Comparison of ENCODE assay signal across 10 mouse cellular contexts in genomic region chr10:81546332-81546731, GRCm38 (mm10). TPM values are rescaled to one million over a fixed set of nuclear protein-coding genes. Genes with fewer than 3 reads are reported as not detected.
A peak's percentile ranks its signal among the peaks of the same experiment; 100 is the strongest.
DNase-seq lines count a peak whose midpoint lies in the region; ATAC-seq and TF ChIP-seq lines count a peak whose summit lies in the region.
"Had no signal": no experiment of that assay in that cellular context is flagged by ENCODE, and none has a peak within 500 bp of the region (broad histone marks: within the 10 kb centered on the region; RNA-seq: fewer than 3 reads in every experiment).

No protein-coding gene starts in this region.

- no peak for TF ChIP-seq POLR2A in liver, adult 2 months (IDR thresholded peaks at IDR 0.05; ENCODE audit: extremely low read depth, insufficient read depth, low read length)

- no peak overlapping the region for H3K4me2 ChIP-seq in neural tube, embryonic 12.5 days (replicated peaks)
- no peak overlapping the region for H3K4me2 ChIP-seq in neural tube, embryonic 15.5 days

- no peaks in the 10 kb centered on the region for H3K27me3 ChIP-seq in heart, embryonic 10.5 days (ENCODE audit: insufficient read depth, poor library complexity, severe bottlenecking)
- no peaks in the 10 kb centered on the region for H3K27me3 ChIP-seq in neural tube, embryonic 12.5 days (replicated peaks)
- no peaks in the 10 kb centered on the region for H3K27me3 ChIP-seq in neural tube, embryonic 15.5 days (replicated peaks)
- H3K27me3 ChIP-seq in liver, adult 2 months (ENCODE audit: control insufficient read depth, insufficient read depth, low read length) = no peaks in the 10 kb centered on the region

- H3K79me2 ChIP-seq in liver, adult 2 months (ENCODE audit: control insufficient read depth, insufficient read depth, low read length) = peaks cover 33% of the 10 kb centered on the region

- no peaks in the 10 kb centered on the region for H3K9me3 ChIP-seq in heart, embryonic 10.5 days
- no peaks in the 10 kb centered on the region for H3K9me3 ChIP-seq in neural tube, embryonic 12.5 days
- H3K9me3 ChIP-seq in neural tube, embryonic 15.5 days (replicated peaks) = no peaks in the 10 kb centered on the region

- peaks cover 7% of the 10 kb centered on the region; the same call in 1 of the 2 replicates for H3K36me3 ChIP-seq in heart, embryonic 10.5 days
- H3K36me3 ChIP-seq in neural tube, embryonic 12.5 days = no peaks in the 10 kb centered on the region
- no peaks in the 10 kb centered on the region for H3K36me3 ChIP-seq in neural tube, embryonic 15.5 days
- no peaks in the 10 kb centered on the region for H3K36me3 ChIP-seq in liver, adult 2 months (ENCODE audit: control insufficient read depth, insufficient read depth, low read length)

- ATAC-seq in neural tube, embryonic 12.5 days (ENCODE audit: low FRiP score, low read depth) = no peak
- no peak for ATAC-seq in neural tube, embryonic 15.5 days (ENCODE audit: low FRiP score)

- H3K4me1 ChIP-seq in heart, embryonic 10.5 days = peaks cover 38% of the 10 kb centered on the region
- peaks cover 33% of the 10 kb centered on the region for H3K4me1 ChIP-seq in neural tube, embryonic 12.5 days
- peaks cover 33% of the 10 kb centered on the region for H3K4me1 ChIP-seq in neural tube, embryonic 15.5 days
- H3K4me1 ChIP-seq in liver, adult 2 months (ENCODE audit: control insufficient read depth, insufficient read depth, low read length) = peaks cover 30% of the 10 kb centered on the region

- 50% methylated on average over 5 of the region's 5 CpGs for WGBS in heart, embryonic 10.5 days
- WGBS in neural tube, embryonic 12.5 days = 82% methylated on average over 5 of the region's 5 CpGs
- WGBS in neural tube, embryonic 15.5 days = 82% methylated on average over 5 of the region's 5 CpGs
- 42% methylated on average over 5 of the region's 5 CpGs for WGBS in liver, adult 2 months

- intact Hi-C loops in heart, postnatal 25 days (cut with DNase I) = no loop called here
- intact Hi-C loops in left cerebral cortex, postnatal 36 days (cut with DNase I) = no loop called here

- H3K4me3 ChIP-seq in heart, embryonic 10.5 days = no peak overlapping the region
- H3K4me3 ChIP-seq in neural tube, embryonic 12.5 days = no peak overlapping the region
- no peak overlapping the region for H3K4me3 ChIP-seq in neural tube, embryonic 15.5 days (replicated peaks)
- no peak overlapping the region for H3K4me3 ChIP-seq in liver, adult 2 months (ENCODE audit: insufficient read depth, low read depth, low read length)

- DNase-seq in heart, embryonic 10.5 days (ENCODE audit: low spot score) = no peak
- DNase-seq in heart, postnatal 25 days (ENCODE audit: low spot score) = no peak
- DNase-seq in liver, adult 2 months (ENCODE audit: extremely low read depth, low read depth, low spot score) = peak; percentile 49
- peak; percentile 80 for DNase-seq in yolk sac, embryonic 10.5 days (ENCODE audit: low spot score)
- no peak for DNase-seq in left cerebral cortex, postnatal 36 days (ENCODE audit: low spot score in 2 of 2)
- no peak for DNase-seq in adrenal gland, postnatal 10 days
- DNase-seq: kidney, adult 11 months had no signal

- peak overlapping the region; percentile 25; the same call in 1 of the 2 replicates for H3K27ac ChIP-seq in heart, embryonic 10.5 days
- no peak overlapping the region for H3K27ac ChIP-seq in neural tube, embryonic 12.5 days
- H3K27ac ChIP-seq in neural tube, embryonic 15.5 days (replicated peaks) = no peak overlapping the region
- no peak overlapping the region for H3K27ac ChIP-seq in liver, adult 2 months (replicated peaks; ENCODE audit: insufficient read depth, low read depth, low read length)

- TF ChIP-seq CTCF in liver, adult 2 months (IDR thresholded peaks at IDR 0.05; ENCODE audit: low read depth, low read length) = no peak

- H3K9ac ChIP-seq in neural tube, embryonic 12.5 days = 0 out of 2 replicates have a peak overlapping the region, but pooled peaks have one; percentile 13
- H3K9ac ChIP-seq in neural tube, embryonic 15.5 days (replicated peaks) = no peak overlapping the region
- no peak overlapping the region for H3K9ac ChIP-seq in liver, adult 2 months (ENCODE audit: low read depth, low read length)

RNA-seq across cellular contexts. Expression of gene Gna11, which starts 1.3 kb away (rescaled TPM):
- 73.2 and 79.1 TPM in 2 replicates for polyA plus RNA-seq in heart, embryonic 10.5 days (2016; fragmentation: Nextera tagmentation; extraction: Ambion mirVana)
- 10 to 100 TPM; 49.6 to 54.6 TPM for total RNA-seq in heart, postnatal 25 days (2021)
- polyA plus RNA-seq in neural tube, embryonic 12.5 days (2016; fragmentation: Nextera tagmentation; extraction: Ambion mirVana) = 77.6 and 78.3 TPM in 2 replicates
- 91.1 and 102 TPM in 2 replicates for polyA plus RNA-seq in neural tube, embryonic 15.5 days (2015; fragmentation: Nextera tagmentation; extraction: Ambion mirVana)
- 20.7 and 27.3 TPM in 2 replicates for total RNA-seq in liver, adult 2 months (2014; rRNA removed)
- polyA plus RNA-seq in liver, adult 2 months (2012; rRNA removed) = 61.6 and 64.2 TPM in 2 replicates
- 100 to 1,000 TPM; 103 to 115 TPM for total RNA-seq in left cerebral cortex, postnatal 36 days (2021)
- 10 to 100 TPM; 63.8 to 72.7 TPM for total RNA-seq in adrenal gland, postnatal 10 days (2021)

RNA-seq across cellular contexts. Expression of gene Aes, which starts 13.0 kb away (rescaled TPM):
- 467 and 523 TPM in 2 replicates for polyA plus RNA-seq in heart, embryonic 10.5 days (2016; fragmentation: Nextera tagmentation; extraction: Ambion mirVana)
- 1,000 to 10,000 TPM; 1,086 to 1,128 TPM for total RNA-seq in heart, postnatal 25 days (2021)
- 547 and 569 TPM in 2 replicates for polyA plus RNA-seq in neural tube, embryonic 12.5 days (2016; fragmentation: Nextera tagmentation; extraction: Ambion mirVana)
- 771 and 825 TPM in 2 replicates for polyA plus RNA-seq in neural tube, embryonic 15.5 days (2015; fragmentation: Nextera tagmentation; extraction: Ambion mirVana)
- 200 and 263 TPM in 2 replicates for total RNA-seq in liver, adult 2 months (2014; rRNA removed)
- polyA plus RNA-seq in liver, adult 2 months (2012; rRNA removed) = 1,785 and 2,016 TPM in 2 replicates
- 100 to 1,000 TPM; 652 to 731 TPM for total RNA-seq in left cerebral cortex, postnatal 36 days (2021)
- 100 to 1,000 TPM; 541 to 611 TPM for total RNA-seq in adrenal gland, postnatal 10 days (2021)

RNA-seq across cellular contexts. Expression of gene Gna15, which starts 22.3 kb away (rescaled TPM):
- 2.8 and 4.8 TPM in 2 replicates for polyA plus RNA-seq in heart, embryonic 10.5 days (2016; fragmentation: Nextera tagmentation; extraction: Ambion mirVana)
- 1 to 10 TPM in 1 of 2 experiments, under 1 TPM in 1; 0.81 to 1.0 TPM for total RNA-seq in heart, postnatal 25 days (2021)
- polyA plus RNA-seq in neural tube, embryonic 12.5 days (2016; fragmentation: Nextera tagmentation; extraction: Ambion mirVana) = 0.81 and 1.2 TPM in 2 replicates
- polyA plus RNA-seq in neural tube, embryonic 15.5 days (2015; fragmentation: Nextera tagmentation; extraction: Ambion mirVana) = 1.7 and 2.6 TPM in 2 replicates
- 0.94 and 1.1 TPM in 2 replicates for total RNA-seq in liver, adult 2 months (2014; rRNA removed)
- 0.31 and 0.64 TPM in 2 replicates for polyA plus RNA-seq in liver, adult 2 months (2012; rRNA removed)
- total RNA-seq in left cerebral cortex, postnatal 36 days (2021) = 1 to 10 TPM; 2.3 to 3.1 TPM
- total RNA-seq in adrenal gland, postnatal 10 days (2021) = 1 to 10 TPM in 1 of 2 experiments, under 1 TPM in 1; 0.66 to 1.1 TPM
- polyA plus RNA-seq: myocyte had no signal

RNA-seq across cellular contexts. Expression of gene Tle2, which starts 28.0 kb away (rescaled TPM):
- 17.4 and 18.3 TPM in 2 replicates for polyA plus RNA-seq in heart, embryonic 10.5 days (2016; fragmentation: Nextera tagmentation; extraction: Ambion mirVana)
- total RNA-seq in heart, postnatal 25 days (2021) = 1 to 10 TPM; 8.4 to 9.7 TPM
- polyA plus RNA-seq in neural tube, embryonic 12.5 days (2016; fragmentation: Nextera tagmentation; extraction: Ambion mirVana) = 18.1 and 19.6 TPM in 2 replicates
- polyA plus RNA-seq in neural tube, embryonic 15.5 days (2015; fragmentation: Nextera tagmentation; extraction: Ambion mirVana) = 41.8 and 49.9 TPM in 2 replicates
- total RNA-seq in liver, adult 2 months (2014; rRNA removed) = 3.0 and 7.2 TPM in 2 replicates
- polyA plus RNA-seq in liver, adult 2 months (2012; rRNA removed) = 35.4 and 56.0 TPM in 2 replicates
- total RNA-seq in left cerebral cortex, postnatal 36 days (2021) = 10 to 100 TPM; 23.7 to 37.6 TPM
- total RNA-seq in adrenal gland, postnatal 10 days (2021) = 10 to 100 TPM; 10.9 to 18.1 TPM

RNA-seq across cellular contexts. Expression of gene S1pr4, which starts 46.4 kb away (rescaled TPM):
- 0.46 and 0.83 TPM in 2 replicates for polyA plus RNA-seq in heart, embryonic 10.5 days (2016; fragmentation: Nextera tagmentation; extraction: Ambion mirVana)
- total RNA-seq in heart, postnatal 25 days (2021) = 1 to 10 TPM; 1.0 to 1.1 TPM
- polyA plus RNA-seq in neural tube, embryonic 12.5 days (2016; fragmentation: Nextera tagmentation; extraction: Ambion mirVana) = 0.51 and 0.56 TPM in 2 replicates
- 0.69 and 2.1 TPM in 2 replicates for polyA plus RNA-seq in neural tube, embryonic 15.5 days (2015; fragmentation: Nextera tagmentation; extraction: Ambion mirVana)
- total RNA-seq in liver, adult 2 months (2014; rRNA removed) = 0.28 and 0.40 TPM in 2 replicates
- 1.2 and 1.5 TPM in 2 replicates for polyA plus RNA-seq in liver, adult 2 months (2012; rRNA removed)
- under 1 TPM; 0.43 to 0.52 TPM for total RNA-seq in left cerebral cortex, postnatal 36 days (2021)
- total RNA-seq in adrenal gland, postnatal 10 days (2021) = 1 to 10 TPM; 2.9 TPM
- polyA plus RNA-seq: myocyte had no signal

Comparison
In these comparisons a context has a peak if more than half of its experiments do, and no peak if none do; other contexts are left out.
1. DNase-seq: peak in liver, adult 2 months (single experiment) and yolk sac, embryonic 10.5 days (single experiment); none in heart, embryonic 10.5 days (single experiment), heart, postnatal 25 days (single experiment), left cerebral cortex, postnatal 36 days (0 of 2) and adrenal gland, postnatal 10 days (single experiment).